Mouse (Mus musculus) frontal cortex, adult 2 months (tissue): ENCODE measurements around the gene Cd180. TPM values are rescaled to one million over a fixed set of nuclear protein-coding genes. Genes with fewer than 3 reads are reported as not detected.
"Not testable (repeated sequence)": the region's sequence is repeated elsewhere in the genome, so short reads cannot be mapped to it uniquely, and the experiment has no call there.

ENCODE experiments used
- DNase-seq, 2 experiments: peaks; one replicate each; pipeline ENCODE4 v3.0.0; 2022; ENCODE audit warnings: low spot score in 1 of 2; ENCODE audit errors: extremely low spot score in 1 of 2
- polyA plus RNA-seq: library from polyadenylated mRNA; depleted of rRNA; stranded (reverse); fragments of >200 nt; gene quantifications from 2 replicates; pipeline ENCODE4 v1.2.3, GENCODE M21; 2012

Cd180 gene
- polyA plus RNA-seq, 1 experiment: 2.3 TPM

DNA sequence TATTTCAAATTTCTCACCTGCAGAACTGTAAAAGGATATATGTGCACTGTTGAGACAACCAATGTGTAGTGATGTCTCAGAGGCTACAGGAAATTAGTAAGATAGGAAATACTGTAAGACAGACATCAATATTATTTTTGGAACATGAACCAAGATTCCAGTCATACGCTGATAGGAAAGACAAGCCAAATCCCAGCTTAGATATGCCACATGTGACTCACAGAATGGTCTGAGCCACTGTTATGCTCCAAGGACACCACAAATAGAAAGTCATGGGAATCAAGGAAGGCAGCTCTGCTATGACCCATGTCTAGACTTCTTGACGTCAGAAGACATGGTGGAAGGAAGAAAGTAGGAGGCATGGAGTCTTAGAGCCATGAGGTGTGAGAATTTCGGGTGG, 19.3 kb upstream of the Cd180 start:
- DNase-seq: no peak

- not testable (repeated sequence) for DNase-seq
Measured at GRCm38 (mm10) chr13:102677602-102678001, 15.8 kb upstream of the Cd180 start.

- peak; percentile 67 to 92 for DNase-seq
Measured at GRCm38 (mm10) chr13:102678482-102678881, 14.9 kb upstream of the Cd180 start.

GRCm38 (mm10) chr13:102684890-102685289, 8.5 kb upstream of the Cd180 start:
- no peak for DNase-seq

GRCm38 (mm10) chr13:102688121-102688520, 5.2 kb upstream of the Cd180 start:
- no peak for DNase-seq

DNA sequence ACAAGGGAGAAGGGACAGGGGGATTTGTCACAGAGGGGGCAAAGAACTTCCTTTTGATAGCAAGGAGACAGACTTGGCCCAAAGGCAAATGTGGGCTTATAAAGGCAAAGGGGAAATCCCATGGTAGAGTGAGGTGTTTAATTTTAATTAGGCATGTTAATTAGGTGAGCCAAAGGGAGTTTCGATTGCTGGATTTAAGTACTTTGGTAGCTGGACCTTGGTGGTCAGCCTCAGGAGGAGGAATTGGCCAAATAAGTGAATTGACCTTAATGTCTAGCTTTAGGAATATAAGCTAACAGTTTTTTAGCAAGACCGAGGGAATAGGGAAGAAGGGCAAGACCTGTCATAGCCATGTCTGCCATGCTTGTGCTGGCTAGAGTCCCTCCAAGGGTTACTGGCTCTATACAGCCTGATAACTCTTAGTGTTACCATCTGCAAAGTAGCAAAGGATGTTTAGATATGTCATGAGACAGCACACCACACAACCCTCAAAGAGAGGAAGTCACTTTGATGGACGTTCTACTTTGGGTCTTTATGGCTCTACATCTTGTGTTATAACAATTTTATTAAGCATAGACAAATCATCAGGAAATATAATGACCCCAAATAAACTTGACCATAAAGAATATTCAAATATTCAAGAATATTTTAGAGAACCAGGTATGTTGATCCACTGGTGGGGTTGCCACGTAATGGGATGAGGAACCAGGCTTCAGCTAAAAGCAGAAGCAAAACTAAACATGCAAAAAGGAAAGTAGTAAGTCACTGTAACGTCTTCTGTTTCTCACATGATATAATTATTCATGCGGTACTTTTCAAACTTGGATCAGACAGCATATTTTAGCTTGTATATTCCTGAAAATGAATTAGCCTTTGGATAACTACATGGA, 3.9 kb upstream of the Cd180 start:
- no peak for DNase-seq

GRCm38 (mm10) chr13:102690184-102690583, 3.2 kb upstream of the Cd180 start:
- no peak for DNase-seq

DNA sequence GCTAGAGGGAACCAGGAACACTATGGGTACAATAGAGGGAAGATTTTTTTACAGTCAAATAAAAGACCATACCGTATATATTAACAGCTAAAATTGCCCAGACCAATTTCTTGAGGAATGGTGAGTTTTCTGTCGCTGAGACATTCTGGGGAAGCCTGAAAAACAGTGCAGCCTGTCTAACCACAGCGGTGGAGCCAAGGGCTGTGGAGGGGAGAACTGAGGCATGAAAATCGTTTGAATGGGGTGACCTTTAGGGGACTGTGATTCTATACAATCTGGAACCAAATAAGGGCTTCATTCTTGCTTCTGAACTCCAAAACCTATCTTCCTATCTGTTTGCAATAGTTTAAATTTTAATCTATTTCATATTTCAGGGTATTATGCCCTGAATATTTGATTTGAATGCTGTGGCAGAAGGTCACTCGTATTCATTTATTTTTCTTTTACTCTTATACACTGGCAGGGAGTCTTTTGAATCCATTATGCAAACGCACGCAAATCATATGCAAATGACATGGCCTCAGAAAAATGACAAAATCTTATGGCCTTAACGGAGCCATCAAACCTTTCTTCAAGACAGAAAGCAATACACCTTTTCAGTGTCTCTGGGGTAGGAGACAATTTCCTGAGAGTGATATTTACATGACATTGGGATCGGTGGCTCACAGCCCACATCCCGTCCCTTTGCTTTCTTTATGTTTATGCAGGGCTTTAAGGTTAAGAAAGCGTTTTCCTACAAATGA, 1.8 kb upstream of the Cd180 start:
- no peak for DNase-seq

GRCm38 (mm10) chr13:102694154-102694553, 796 bp downstream of the Cd180 start:
- no peak for DNase-seq

- DNase-seq: no peak
Measured at GRCm38 (mm10) chr13:102695121-102695905, 2.0 kb downstream of the Cd180 start.

DNA sequence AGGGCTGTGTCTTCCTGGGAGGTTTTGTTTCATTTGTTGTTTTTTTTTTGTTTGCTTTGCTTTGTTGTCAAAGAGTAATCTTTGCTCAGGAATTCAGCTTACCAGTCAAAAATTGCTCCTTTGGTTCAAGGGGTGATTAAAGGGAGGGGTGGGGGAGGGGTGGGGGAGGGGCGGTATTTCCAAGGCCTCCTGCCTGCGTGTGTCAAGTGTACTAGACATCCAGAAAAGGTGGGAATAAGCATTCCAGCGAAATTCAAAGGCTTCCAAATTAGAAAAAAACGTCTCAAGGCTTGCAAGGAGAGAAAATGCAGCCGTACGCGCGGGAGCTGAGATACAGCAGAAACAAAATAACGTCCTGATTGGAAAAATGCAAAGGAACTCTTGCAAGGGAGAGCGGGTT, 5.0 kb downstream of the Cd180 start:
- no peak for DNase-seq

GRCm38 (mm10) chr13:102698751-102699323, 5.5 kb downstream of the Cd180 start:
- peak in 1 of 2 experiments; percentile 56 for DNase-seq

- DNase-seq: no peak
Measured at GRCm38 (mm10) chr13:102700176-102700575, 6.8 kb downstream of the Cd180 start.

- DNase-seq: no peak
Measured at GRCm38 (mm10) chr13:102700744-102701143, 7.4 kb downstream of the Cd180 start.

- DNase-seq: no peak
Measured at GRCm38 (mm10) chr13:102716973-102717372, 23.6 kb downstream of the Cd180 start.

DNA sequence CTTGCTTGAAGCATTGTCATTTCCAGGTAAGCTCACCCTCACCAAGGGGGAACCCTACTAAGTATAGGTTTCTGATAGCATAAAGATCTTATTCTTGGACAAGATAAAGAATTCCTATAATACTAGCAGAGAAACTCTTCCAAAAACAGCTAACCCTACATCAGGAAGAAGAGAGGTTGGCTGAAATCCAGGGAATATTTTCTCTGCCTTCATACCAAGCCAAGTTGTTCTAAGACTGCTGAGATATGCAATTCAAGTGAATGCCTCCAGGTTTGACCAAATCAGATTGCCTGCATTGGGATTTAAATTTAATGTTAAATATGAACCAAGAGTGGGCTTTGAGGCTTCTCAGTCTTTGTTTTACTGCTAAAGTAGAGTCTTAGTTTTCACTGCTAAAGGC, 32.1 kb downstream of the Cd180 start:
- DNase-seq: peak in 1 of 2 experiments; percentile 18

DNA sequence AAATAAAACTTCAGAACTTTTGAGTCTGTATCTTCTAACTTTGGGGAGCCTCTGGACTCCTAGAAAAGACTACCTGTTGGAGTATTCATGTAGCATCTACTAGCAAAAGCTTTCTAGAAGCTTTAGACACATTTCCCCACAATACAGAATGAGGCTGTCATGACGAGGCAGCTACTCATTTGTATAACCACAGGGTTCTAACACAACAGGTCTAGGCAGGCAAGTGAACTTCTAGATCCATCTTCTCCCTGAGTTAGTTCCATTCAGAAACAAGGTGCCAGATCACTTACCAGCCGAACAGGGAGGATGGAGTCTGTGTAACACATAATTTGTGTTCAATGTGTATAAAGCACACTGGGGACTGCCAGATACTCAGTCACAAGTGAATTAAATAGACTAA, 32.5 kb downstream of the Cd180 start:
- DNase-seq: no peak

DNA sequence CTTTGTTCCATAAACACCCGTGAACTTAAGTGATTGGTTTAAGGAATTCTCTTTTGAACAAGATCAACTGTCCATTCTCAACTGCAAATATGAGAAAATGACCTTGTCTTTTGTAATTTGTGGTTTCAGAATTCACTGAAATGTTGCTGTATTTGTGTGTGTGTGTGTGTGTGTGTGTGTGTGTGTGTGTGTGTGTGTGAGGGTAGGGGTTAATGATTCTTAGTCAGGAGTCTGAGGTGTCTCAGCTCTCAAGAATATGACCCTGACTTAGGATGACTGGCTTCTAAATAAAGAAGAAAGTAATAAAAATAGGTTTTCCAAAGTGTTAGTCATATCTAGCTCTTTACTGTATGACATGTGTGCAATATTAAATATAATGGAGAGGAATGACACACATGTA, 33.5 kb downstream of the Cd180 start:
- no peak for DNase-seq

- no peak for DNase-seq
Measured at GRCm38 (mm10) chr13:102728035-102728434, 34.7 kb downstream of the Cd180 start.

DNA sequence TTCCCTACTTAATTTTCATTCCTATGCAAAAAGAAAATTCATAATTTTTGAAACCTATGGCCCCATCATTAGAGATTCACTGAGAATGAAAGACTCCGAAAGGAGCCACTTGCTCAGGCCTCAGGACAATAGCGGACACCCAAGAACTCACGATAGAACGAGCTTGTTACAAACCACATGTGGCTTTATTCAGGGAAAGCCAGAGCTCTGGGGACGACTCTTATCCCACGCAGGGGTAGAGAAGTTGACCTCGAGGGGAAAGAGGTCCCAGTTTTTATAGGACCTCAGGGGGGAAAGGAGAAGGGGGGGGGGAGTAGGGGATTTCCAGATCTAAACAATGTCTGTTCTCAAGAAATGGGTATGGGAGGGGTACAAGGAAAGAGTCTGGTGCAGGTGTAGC, 35.6 kb downstream of the Cd180 start:
- not testable (repeated sequence) for DNase-seq

GRCm38 (mm10) chr13:102733063-102733462, 39.7 kb downstream of the Cd180 start:
- DNase-seq: no peak
